Mouse (Mus musculus): ENCODE measurements around the gene Mrpl45. TPM values are rescaled to one million over a fixed set of nuclear protein-coding genes. Genes with fewer than 3 reads are reported as not detected.
A peak's percentile ranks its signal among the peaks of the same experiment; 100 is the strongest.
"Not testable (repeated sequence)": the region's sequence is repeated elsewhere in the genome, so short reads cannot be mapped to it uniquely, and the experiment has no call there.

Gene Mrpl45
- 45.0 and 51.4 TPM in 2 replicates for polyA plus RNA-seq (2016; fragmentation: Nextera tagmentation; extraction: Ambion mirVana)

DNA sequence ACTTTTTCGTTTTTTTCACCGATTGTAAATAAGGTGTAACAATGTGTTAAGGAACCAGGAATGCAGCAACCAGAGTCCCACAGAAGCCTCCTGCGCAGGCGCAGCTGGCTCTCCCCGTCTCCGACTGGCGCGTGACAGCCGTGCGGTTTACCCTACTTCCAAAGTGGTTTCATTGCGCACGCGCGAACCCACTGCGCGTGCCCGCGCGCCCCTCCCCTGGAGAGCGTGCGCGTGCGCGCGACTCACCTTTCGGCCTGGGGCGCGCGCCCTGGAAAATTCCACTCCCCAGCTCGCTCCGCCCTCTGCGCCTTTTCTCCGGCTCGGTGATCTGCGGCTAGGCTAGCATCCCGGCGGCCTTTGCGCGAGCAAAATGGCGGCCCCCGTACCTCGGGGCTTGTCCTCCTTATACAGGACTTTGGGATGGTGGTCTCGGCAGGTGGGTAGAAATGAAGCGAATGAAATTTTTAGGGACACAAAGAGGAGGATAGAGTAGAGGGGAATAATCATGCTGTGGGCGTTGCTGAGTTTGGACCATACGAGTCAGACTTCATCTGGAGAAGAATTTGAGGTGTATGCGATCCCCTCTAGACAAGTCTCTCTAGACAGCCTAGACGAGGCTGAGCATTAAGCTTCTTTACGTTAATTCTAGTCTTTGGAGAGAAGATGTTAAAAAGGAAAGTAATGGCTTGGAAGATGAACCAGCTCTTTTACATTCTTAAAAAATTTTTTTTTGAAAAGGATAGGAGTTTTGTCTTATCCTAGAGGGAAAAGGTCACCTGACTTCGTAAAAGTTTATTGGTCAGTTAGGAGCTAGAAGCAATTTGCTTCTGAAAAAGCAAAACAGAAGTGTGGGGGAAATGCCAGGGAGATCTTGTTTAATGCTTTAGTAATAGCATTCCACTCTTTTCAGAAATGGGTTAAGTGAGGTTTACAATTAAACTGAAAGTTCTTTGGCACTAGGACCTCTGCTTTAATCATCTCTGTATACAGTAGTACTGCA is at the start of gene Mrpl45:
Gene Mrpl45, plus strand, starts transcription at position 213 of the 1,000 bp plus-strand sequence.
- peak; percentile 75 for ATAC-seq (ENCODE audit: insufficient number of reproducible peaks, insufficient read depth, low FRiP score, low TSS enrichment)
- WGBS: under 1% methylated on average over 50 of the region's 50 CpGs

DNA sequence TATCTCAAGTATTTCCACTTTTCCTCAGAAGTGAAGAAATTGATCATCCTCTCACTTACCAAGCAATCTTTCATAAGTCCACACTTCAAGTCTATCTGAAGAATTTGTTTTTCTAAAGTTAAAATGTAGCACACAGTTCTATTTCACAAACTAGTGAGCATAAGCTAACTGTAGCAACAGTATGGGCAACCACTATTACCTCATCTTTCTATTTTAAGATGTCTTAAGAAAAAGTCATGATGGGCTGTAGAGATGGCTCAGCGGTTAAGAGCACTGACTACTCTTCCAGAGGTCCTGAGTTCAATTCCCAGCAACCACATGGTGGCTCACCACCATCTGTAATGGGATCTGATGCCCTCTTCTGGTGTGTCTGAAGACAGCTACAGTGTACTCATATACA is 49.0 kb upstream of the Mrpl45 start:
- not testable (repeated sequence) for H3K27me3 ChIP-seq; H3K9me3 ChIP-seq; ATAC-seq (ENCODE audit: insufficient number of reproducible peaks, insufficient read depth, low FRiP score, low TSS enrichment); H3K27ac ChIP-seq; H3K9ac ChIP-seq; H3K4me1 ChIP-seq; H3K4me3 ChIP-seq; H3K4me2 ChIP-seq (replicated peaks)
- peaks cover 24% of the 10 kb centered on the region for H3K36me3 ChIP-seq
- WGBS: 100% methylated on average over 1 of the region's 1 CpGs

More for the DNA sequence above, at the start of gene Mrpl45:
- no peaks in the 10 kb centered on the region for H3K9me3 ChIP-seq
- peak within 1 kb of the TSS; percentile 44 for H3K9ac ChIP-seq
- H3K4me1 ChIP-seq: peaks cover 7% of the 10 kb centered on the region
- H3K27me3 ChIP-seq: no peaks in the 10 kb centered on the region
- H3K4me2 ChIP-seq (replicated peaks): peak within 1 kb of the TSS; percentile 47
- peak within 1 kb of the TSS; percentile 61 for H3K27ac ChIP-seq
- H3K4me3 ChIP-seq: peak within 1 kb of the TSS; percentile 46
- H3K36me3 ChIP-seq: no peaks in the 10 kb centered on the region

DNA sequence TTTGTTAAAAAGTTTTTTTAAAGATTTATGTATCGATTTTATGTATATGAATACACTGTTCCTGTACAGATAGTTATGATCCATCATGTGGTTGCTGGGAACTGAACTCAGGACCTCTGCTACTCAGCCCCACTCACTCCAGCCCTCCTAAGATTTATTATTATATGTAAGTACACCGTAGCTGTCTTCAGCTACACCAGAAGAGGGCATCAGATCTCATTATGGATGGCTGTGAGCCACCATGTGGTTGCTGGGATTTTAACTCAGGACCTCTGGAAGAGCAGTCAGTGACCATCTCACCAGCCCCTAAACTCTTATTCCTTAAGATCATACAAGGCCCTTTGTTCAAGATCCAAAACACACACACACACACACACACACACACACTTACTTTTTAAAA is 45.5 kb upstream of the Mrpl45 start:
- ATAC-seq (ENCODE audit: insufficient number of reproducible peaks, insufficient read depth, low FRiP score, low TSS enrichment); H3K27me3 ChIP-seq; H3K9me3 ChIP-seq; H3K4me1 ChIP-seq; H3K9ac ChIP-seq; H3K4me3 ChIP-seq; H3K27ac ChIP-seq; H3K4me2 ChIP-seq (replicated peaks): not testable (repeated sequence)
- 77% methylated on average over 2 of the region's 2 CpGs for WGBS
- peaks cover 12% of the 10 kb centered on the region for H3K36me3 ChIP-seq

DNA sequence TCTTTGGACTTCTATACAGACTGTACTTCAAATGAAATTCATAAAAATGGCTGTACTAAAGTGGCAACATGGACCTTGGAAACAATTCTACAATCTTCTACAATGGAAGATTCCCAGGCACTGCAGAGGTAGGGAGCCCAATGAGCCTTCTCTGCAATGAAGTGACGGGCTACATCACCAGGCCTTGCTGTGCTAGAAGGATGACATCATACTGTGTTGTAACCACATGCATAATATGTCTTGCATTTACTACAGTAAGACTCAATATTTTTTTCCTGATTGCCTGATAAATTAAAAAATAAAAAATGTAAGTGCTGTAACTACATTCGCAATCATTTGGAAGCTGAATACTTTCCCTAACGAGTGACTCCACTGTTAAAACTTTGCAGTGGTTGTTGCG is 42.7 kb upstream of the Mrpl45 start:
- Histone ChIP-seq H3K9ac (no peak overlapping the region), H3K36me3 (no peaks in the 10 kb centered on the region), H3K4me2 (replicated peaks) (no peak overlapping the region), H3K27ac (no peak overlapping the region), H3K4me1 (peaks cover 1% of the 10 kb centered on the region), H3K9me3 (no peaks in the 10 kb centered on the region), H3K27me3 (no peaks in the 10 kb centered on the region), H3K4me3 (no peak overlapping the region)
- ATAC-seq (ENCODE audit: insufficient number of reproducible peaks, insufficient read depth, low FRiP score, low TSS enrichment): no peak
- WGBS: 95% methylated on average over 4 of the region's 4 CpGs

DNA sequence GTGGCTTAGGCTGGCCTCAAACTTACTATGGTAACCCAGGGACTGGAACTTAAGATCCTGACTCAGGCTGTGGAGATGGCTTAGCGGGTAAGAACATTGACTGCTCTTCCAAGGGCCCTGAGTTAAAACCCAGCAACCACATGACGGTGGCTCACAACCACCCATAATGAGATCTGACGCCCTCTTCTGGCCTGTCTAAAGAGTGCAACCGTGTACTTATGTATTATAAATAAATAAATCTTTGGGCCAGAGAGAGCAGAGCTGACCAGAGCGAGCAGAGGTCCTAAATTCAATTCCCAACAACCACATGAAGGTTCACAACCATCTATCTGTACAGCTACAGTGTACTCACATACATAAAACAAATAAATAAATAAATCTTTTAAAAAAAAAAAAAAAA is 41.9 kb upstream of the Mrpl45 start:
- Histone ChIP-seq H3K4me1 (peaks cover 9% of the 10 kb centered on the region), H3K27me3 (no peaks in the 10 kb centered on the region), H3K36me3 (no peaks in the 10 kb centered on the region), H3K27ac (no peak overlapping the region), H3K9ac (no peak overlapping the region), H3K4me3 (no peak overlapping the region), H3K9me3 (no peaks in the 10 kb centered on the region), H3K4me2 (replicated peaks) (no peak overlapping the region)
- no peak for ATAC-seq (ENCODE audit: insufficient number of reproducible peaks, insufficient read depth, low FRiP score, low TSS enrichment)
- WGBS: 87% methylated on average over 5 of the region's 5 CpGs

DNA sequence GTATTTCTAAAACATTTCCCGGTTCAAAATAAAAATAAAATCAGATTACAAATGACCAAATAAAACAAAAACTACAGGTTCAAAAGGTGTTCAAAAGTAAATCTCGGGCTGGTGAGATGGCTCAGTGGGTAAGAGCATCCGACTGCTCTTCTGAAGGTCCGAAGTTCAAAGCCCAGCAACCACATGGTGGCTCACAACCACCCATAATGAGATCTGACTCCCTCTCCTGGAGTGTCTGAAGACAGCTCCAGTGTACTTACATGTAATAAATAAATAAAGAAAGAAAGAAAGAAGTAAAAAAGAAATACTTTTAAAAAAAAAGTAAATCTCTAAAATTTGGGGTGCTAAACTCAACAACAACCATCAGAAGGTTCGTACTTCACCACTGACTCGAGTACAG is 40.6 kb upstream of the Mrpl45 start:
- H3K9me3 ChIP-seq; H3K4me3 ChIP-seq; H3K27ac ChIP-seq; ATAC-seq (ENCODE audit: insufficient number of reproducible peaks, insufficient read depth, low FRiP score, low TSS enrichment); H3K4me2 ChIP-seq (replicated peaks); H3K9ac ChIP-seq; H3K27me3 ChIP-seq; H3K36me3 ChIP-seq: not testable (repeated sequence)
- H3K4me1 ChIP-seq: peaks cover 14% of the 10 kb centered on the region
- 94% methylated on average over 6 of the region's 6 CpGs for WGBS

DNA sequence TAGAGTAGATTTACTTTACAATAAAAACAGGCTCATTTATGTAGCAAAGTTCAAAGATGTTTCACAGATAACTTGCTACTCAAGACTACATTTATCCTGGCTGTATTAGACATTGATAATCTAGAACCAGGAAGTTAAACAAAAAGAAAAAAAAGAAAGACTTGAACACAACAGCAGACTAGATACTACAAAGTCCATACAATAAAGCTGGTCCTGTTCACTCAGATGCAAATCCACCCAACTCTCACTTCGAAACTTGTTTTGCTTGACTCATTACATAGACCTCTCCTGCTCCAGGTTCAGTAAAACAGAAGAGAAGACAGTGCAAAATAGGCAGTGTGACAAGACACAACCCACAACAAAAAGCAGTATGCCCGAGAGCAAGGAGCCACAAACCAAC is 40.2 kb upstream of the Mrpl45 start:
- Histone ChIP-seq H3K27ac (no peak overlapping the region), H3K9ac (no peak overlapping the region), H3K4me3 (no peak overlapping the region), H3K4me2 (replicated peaks) (no peak overlapping the region), H3K4me1 (peaks cover 14% of the 10 kb centered on the region), H3K9me3 (no peaks in the 10 kb centered on the region), H3K36me3 (no peaks in the 10 kb centered on the region), H3K27me3 (no peaks in the 10 kb centered on the region)
- 89% methylated on average over 2 of the region's 2 CpGs for WGBS
- no peak for ATAC-seq (ENCODE audit: insufficient number of reproducible peaks, insufficient read depth, low FRiP score, low TSS enrichment)

DNA sequence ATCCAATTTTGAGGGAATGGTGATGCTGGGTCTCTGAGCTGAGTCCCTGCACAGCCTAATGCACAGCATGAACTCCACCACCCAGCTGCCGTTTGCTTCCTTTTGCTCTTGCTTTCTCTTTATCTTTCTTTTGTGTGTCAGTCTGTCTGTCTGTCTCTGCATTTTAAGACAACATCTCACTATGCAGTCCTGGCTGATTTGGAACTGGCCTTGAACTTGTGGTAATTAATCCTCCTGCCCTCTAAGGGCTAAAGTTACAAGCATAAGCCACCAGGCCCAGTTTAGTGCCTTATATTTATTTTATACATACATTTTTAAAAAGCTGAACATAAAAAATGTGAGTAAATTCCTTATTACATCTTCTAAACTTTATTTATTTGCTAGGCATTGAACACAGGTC is 39.5 kb upstream of the Mrpl45 start:
- Histone ChIP-seq H3K36me3 (no peaks in the 10 kb centered on the region), H3K4me1 (peaks cover 14% of the 10 kb centered on the region), H3K9ac (no peak overlapping the region), H3K4me3 (no peak overlapping the region), H3K27me3 (no peaks in the 10 kb centered on the region), H3K27ac (no peak overlapping the region), H3K9me3 (no peaks in the 10 kb centered on the region), H3K4me2 (replicated peaks) (no peak overlapping the region)
- no peak for ATAC-seq (ENCODE audit: insufficient number of reproducible peaks, insufficient read depth, low FRiP score, low TSS enrichment)
- WGBS: 74% methylated on average over 1 of the region's 1 CpGs

DNA sequence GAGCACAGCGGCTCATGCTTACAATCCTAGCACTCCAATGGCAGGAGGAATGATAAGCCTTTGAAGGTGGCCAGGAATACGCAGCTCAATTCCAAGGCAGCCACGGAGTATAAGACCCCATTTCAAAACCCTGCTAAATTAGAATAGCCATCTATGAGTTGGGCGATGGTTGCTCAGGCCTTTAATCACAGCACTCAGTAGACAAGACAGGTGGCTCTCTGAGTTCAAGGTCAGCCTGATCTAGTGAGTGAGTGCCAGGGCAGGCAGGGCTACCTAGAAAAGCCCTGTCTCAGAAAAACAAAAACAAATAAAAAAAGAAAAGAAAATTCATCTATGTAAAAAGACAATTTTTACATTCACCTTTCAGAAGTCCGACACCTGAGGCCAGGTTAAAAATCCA is 38.4 kb upstream of the Mrpl45 start:
- Histone ChIP-seq H3K4me2 (replicated peaks) (no peak overlapping the region), H3K9ac (no peak overlapping the region), H3K9me3 (no peaks in the 10 kb centered on the region), H3K27ac (no peak overlapping the region), H3K4me3 (no peak overlapping the region), H3K36me3 (no peaks in the 10 kb centered on the region), H3K4me1 (peaks cover 14% of the 10 kb centered on the region), H3K27me3 (no peaks in the 10 kb centered on the region)
- 90% methylated on average over 5 of the region's 5 CpGs for WGBS
- ATAC-seq (ENCODE audit: insufficient number of reproducible peaks, insufficient read depth, low FRiP score, low TSS enrichment): no peak

DNA sequence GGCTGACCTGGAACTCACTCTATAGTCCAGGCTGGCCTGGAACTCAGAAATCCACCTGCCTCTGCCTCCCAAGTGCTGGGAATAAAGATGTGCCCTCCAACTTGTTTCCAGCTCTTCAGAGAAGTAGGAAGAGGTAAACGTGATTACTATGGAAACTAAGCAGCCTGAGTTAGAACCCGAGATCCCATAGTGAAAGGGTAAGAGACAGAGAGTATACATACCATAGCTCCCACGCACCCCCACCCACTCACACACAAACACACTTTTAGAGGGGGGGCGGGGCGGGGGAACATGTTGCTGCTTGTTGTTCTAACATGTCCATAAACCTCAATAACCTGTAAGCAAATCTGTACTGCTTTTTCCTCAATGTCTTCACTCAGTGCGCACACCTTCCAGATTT is 37.1 kb upstream of the Mrpl45 start:
- H3K9me3 ChIP-seq: no peaks in the 10 kb centered on the region
- no peaks in the 10 kb centered on the region for H3K27me3 ChIP-seq
- WGBS: 77% methylated on average over 6 of the region's 6 CpGs
- peak overlapping the region; percentile 72 for H3K4me2 ChIP-seq (replicated peaks)
- H3K27ac ChIP-seq: no peak overlapping the region
- ATAC-seq (ENCODE audit: insufficient number of reproducible peaks, insufficient read depth, low FRiP score, low TSS enrichment): no peak
- H3K4me1 ChIP-seq: peaks cover 14% of the 10 kb centered on the region
- peak overlapping the region; percentile 97 for H3K9ac ChIP-seq
- no peaks in the 10 kb centered on the region for H3K36me3 ChIP-seq
- peak overlapping the region; percentile 99 for H3K4me3 ChIP-seq

DNA sequence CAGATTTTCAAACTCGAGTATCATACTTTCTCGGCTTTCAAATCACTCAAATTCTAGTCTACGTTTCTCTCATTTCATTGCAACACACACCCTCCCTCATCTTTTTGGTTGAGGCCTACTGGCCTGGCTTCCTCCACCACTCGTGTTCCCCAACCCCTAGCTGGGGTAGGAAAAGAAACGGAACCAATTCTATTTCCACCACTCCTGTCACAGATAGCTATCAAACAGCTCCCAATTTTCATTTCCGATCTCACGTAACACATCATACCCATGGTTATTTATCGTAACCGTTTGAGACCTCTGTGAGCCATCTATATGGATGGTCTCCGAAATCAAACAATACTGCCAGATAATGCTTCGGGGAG is 36.5 kb upstream of the Mrpl45 start:
- Histone ChIP-seq H3K36me3 (no peaks in the 10 kb centered on the region), H3K9ac (peak overlapping the region; percentile 97), H3K4me2 (replicated peaks) (peak overlapping the region; percentile 72), H3K27ac (peak overlapping the region; percentile 96), H3K9me3 (no peaks in the 10 kb centered on the region), H3K27me3 (no peaks in the 10 kb centered on the region), H3K4me1 (peaks cover 14% of the 10 kb centered on the region), H3K4me3 (peak overlapping the region; percentile 99)
- 21% methylated on average over 11 of the region's 11 CpGs for WGBS
- ATAC-seq (ENCODE audit: insufficient number of reproducible peaks, insufficient read depth, low FRiP score, low TSS enrichment): no peak
